Mouse (Mus musculus) MEL (cell line): ENCODE measurements at regions not wholly inside any gene's neighbourhood (a gene's known extent, or its start where the extent isn't known, plus 50 kb on each side); places are given as distances from the start of the nearest gene placed in this dataset.

Source experiments
- CTCF ChIP-seq, 3 experiments: IDR thresholded peaks in 2 of 3; conservative IDR thresholded peaks in 1 of 3; 2 replicates each; pipeline ENCODE4 v1.5.1; 2011 to 2012; ENCODE audit warnings: low read length in 3 of 3, low read depth in 2 of 3, mild to moderate bottlenecking in 2 of 3, improper control_type of control experiment in 1 of 3, inconsistent platforms in 1 of 3, mixed read lengths in 1 of 3, moderate library complexity in 1 of 3; ENCODE audit not compliant: control insufficient read depth in 1 of 3, insufficient read depth in 1 of 3, poor library complexity in 1 of 3, severe bottlenecking in 1 of 3
- E2F4 ChIP-seq: IDR thresholded peaks from 2 replicates; pipeline ENCODE4 v1.6.1; 2011; ENCODE audit warnings: low read depth, low read length, improper control_type of control experiment, borderline replicate concordance
- EP300 ChIP-seq, 2 experiments: IDR thresholded peaks; 2 replicates each; pipeline ENCODE4 v1.6.1; 2011; ENCODE audit warnings: improper control_type of control experiment in 2 of 2, low read length in 2 of 2, low read depth in 1 of 2, mild to moderate bottlenecking in 1 of 2
- ETS1 ChIP-seq: IDR thresholded peaks from 2 replicates; pipeline ENCODE4 v1.6.1; 2012; ENCODE audit warnings: low read depth, mild to moderate bottlenecking, inconsistent platforms, low read length, improper control_type of control experiment, moderate library complexity
- MAFK ChIP-seq: IDR thresholded peaks from 2 replicates; pipeline ENCODE4 v1.6.1; 2011; ENCODE audit warnings: low read depth, mild to moderate bottlenecking, low read length, improper control_type of control experiment, borderline replicate concordance
- MAX ChIP-seq: IDR thresholded peaks from 2 replicates; pipeline ENCODE4 v1.6.1; 2011; ENCODE audit warnings: low read length, improper control_type of control experiment
- MAZ ChIP-seq: IDR thresholded peaks from 2 replicates; pipeline ENCODE4 v1.6.1; 2012; ENCODE audit warnings: low read depth, mild to moderate bottlenecking, inconsistent platforms, low read length, improper control_type of control experiment
- POLR2A ChIP-seq, 2 experiments: IDR thresholded peaks; 2 replicates each; pipeline ENCODE4 v1.6.1; 2011 to 2012; ENCODE audit warnings: low read length in 2 of 2, mild to moderate bottlenecking in 2 of 2, control low read depth in 1 of 2, improper control_type of control experiment in 1 of 2, low read depth in 1 of 2, moderate library complexity in 1 of 2; ENCODE audit not compliant: control insufficient read depth in 1 of 2, insufficient read depth in 1 of 2, poor library complexity in 1 of 2
- SMC3 ChIP-seq: IDR thresholded peaks from 2 replicates; pipeline ENCODE4 v1.6.1; 2011; ENCODE audit warnings: low read depth, low read length, improper control_type of control experiment
- TBP ChIP-seq: IDR thresholded peaks from 2 replicates; pipeline ENCODE4 v1.8.0; 2011; ENCODE audit warnings: low read depth, low read length, improper control_type of control experiment

- TF ChIP-seq EP300 (IDR thresholded peaks at IDR 0.05; ENCODE audit: low read depth in 1 of 2, low read length in 2 of 2) (no peak), E2F4 (no peak), CTCF (IDR thresholded peaks at IDR 0.05 in 2 of 3, conservative IDR thresholded peaks at IDR 0.05 in 1 of 3; ENCODE audit: control insufficient read depth in 1 of 3, insufficient read depth in 1 of 3, low read depth in 2 of 3, low read length in 3 of 3, poor library complexity in 1 of 3, severe bottlenecking in 1 of 3) (no peak), MAZ (no peak), TBP (no peak), POLR2A (IDR thresholded peaks at IDR 0.05; ENCODE audit: control insufficient read depth in 1 of 2, insufficient read depth in 1 of 2, low read depth in 1 of 2, low read length in 2 of 2, poor library complexity in 1 of 2) (no peak), MAX (no peak), SMC3 (no peak), ETS1 (no peak), MAFK (no peak)
Observed at GRCm38 (mm10) chr13:72711136-72711535, 82.5 kb downstream of the Irx2 start.
